Mouse (Mus musculus) cerebellum, adult 9-11 months (tissue): Measurements from ENCODE around the gene Tia1.
"Not testable (repeated sequence)": the region's sequence is repeated elsewhere in the genome, so short reads cannot be mapped to it uniquely, and the experiment has no call there.

ENCODE experiments used
- DNase-seq: peaks from one replicate; pipeline ENCODE4 v3.0.0; 2022

Gene Tia1

DNA sequence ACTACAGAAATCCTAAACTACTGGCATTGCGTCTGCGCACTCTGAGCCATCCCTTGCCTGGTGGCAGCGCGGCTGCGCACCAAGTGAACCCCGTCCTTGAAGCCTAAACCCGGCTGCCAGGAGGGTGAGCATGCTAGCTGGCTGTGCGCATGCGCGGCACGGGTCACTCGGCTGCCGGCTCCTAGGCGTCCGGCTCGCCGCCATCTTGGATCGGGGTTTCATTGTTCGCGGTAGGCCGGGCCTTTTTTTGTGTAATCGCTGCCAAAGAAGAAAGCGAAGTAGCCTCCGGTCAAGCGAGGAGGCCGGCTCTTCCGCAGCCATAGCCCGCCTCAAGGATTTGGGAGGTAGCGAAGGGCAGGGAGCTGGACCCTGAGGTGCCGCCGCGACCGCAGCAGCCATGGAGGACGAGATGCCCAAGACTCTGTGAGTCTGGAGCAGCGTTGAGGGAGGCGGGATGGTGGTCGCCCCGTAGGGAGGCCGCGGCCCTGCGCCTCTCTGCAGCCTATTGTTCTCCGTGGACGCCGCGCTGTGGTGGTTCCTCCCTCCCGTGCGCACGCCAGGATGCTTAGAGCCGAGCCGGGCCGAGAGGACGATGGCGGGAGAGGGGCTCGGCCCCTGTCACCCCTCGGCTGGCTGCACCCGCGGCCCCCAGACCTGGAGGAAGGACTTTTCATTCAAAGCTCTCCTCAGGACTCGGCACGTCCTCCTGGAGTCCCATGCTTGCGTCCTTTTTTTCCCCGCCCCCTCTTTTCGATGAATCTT is at the start of gene Tia1:
TSS of gene Tia1 (plus strand) at position 120 of the 762 bp plus-strand sequence.
- peak; percentile 99 for DNase-seq

DNA sequence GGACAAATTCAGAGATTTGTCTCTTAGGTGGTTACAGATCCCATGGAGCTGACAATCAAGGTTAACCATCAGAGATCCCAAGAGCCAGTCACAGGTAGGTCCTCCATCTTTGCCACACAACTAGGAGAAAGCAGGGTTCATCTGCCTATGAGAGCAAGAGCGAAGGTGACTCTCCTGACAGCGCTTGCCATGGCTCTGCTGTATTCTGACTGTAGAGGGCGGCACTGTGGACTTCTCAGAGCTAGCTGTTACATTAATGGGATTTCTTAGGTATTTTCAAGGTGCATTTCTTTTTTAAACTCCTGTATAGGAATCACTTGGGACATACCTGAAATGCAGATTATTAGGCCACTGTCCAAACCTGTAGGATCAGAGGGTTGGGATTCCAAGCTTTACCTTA is 49.1 kb upstream of the Tia1 start:
- no peak for DNase-seq

DNA sequence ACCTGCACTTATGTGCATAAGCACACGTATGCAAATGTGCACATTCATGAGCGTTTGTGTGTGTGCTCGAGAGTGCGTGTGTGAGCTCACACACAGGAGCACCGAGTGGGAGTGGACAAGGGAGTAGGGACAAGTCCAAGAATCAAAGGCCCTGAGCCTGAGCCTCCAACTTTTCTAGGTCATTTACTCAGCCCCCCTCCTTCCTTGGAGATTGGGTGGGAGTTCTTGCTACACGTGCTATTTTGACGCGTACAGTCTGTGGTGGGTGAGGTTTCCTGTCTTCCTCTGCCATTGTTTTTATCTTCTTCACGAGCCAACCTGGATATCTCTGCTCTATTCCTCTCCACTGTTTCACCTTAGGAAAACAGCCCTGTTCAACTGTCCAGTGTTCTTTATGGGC is 47.1 kb upstream of the Tia1 start:
- DNase-seq = no peak

DNA sequence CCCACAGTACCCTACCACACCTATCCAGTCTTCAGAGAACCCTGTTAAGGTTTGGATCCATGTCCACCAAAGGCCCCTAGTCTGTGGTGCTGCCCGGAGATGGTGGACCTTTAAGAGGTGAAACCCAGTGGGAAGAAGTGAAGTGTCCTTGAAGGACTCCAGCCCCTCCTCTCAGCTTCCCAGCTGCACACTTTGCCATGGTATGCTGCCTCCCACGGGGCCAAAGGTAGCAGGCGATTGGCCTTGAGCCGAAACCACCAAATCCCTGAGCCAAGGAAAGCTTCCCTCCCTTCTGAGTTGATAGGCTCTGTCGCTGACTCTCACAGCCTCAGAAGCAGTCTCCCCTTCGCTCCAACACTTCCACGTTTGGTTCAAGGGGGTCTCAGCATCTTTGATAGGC is 43.3 kb upstream of the Tia1 start:
- no peak for DNase-seq

DNA sequence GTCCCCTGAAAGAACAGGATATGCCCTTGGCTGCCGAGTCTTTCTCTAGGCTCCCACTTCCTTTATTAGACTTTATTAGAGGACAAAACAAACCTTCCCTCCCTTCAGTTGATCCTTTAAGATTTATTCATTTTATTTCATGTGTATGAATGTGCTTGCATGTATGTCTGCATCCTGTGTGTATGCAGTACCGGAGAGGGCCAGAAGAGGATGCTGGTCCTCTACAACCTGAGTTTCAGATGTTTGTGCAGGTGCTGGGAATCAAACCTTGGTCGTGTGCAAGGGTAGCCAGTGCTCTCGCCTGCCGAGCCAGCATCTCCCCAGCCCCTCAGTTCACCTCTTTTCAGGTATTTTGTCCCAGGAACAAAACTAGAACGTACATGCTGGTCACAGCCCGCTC is 42.6 kb upstream of the Tia1 start:
- DNase-seq = no peak

DNA sequence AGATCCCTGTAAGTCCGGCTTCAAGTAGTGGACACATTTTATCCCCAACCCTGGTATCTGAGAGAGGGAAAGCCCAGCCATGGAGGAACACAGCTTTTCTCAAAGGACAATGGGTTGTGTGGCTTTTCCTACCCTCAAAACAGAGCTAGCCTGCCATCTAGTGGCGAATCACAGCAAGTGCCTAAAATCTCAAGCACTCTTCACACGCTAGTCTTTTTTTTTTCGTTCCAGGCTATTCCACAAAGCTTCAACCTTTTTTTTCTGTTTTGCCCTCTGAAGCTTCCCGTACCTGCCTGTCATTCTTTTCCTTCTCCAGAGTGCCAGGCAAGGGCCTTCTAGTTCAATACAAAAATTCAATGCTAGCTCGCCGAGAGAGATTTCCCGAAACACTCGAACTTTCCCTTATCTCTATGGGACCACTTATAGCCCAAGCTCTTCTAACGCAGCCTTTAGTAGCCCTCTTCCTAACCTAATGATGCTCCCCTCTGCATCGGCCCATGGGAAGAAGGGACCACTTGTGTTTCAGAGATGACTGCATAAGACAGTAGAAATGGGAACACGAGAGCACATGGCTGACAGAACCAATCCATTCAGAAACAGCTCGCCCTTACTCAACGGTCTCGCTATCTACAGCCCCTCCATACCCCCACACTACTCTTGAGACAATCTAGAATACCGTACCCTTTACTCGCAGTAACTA is 39.4 kb upstream of the Tia1 start:
- DNase-seq = peak; percentile 83

DNA sequence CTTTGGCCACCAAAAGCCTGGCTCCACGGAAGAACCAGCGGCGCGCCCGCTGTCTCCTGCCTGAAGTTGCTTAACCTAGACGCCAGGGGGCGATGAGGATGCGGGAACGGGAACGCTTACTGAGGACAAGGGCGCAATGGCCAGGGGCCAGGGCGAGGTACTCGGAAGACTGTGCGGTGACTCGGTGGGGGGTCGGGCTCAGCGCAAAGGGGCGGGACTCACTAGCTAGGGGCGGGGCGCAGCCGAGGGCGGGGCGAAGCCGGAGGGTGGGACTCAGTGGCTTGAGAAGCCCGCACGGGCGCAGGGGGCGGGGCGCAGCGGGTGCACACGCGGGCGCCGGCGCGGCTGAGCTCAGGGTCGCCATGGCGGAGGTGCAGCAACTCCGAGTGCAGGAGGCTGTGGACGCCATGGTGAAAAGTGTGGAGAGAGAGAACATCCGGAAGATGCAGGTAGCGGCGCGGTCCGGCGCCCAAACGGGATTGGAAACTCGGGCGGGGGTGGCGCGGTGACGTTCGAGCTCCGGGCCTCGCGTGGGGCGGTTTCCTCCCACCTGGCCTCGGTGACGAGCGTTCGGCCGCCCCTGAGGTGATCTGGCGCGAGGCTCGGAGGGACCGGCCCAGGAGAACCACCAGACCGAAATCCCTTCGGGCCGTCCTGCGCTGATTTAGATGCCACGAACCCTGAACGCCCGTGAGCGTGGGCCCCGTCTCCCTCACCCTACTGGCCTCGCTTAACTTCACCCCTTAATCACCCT is 38.5 kb upstream of the Tia1 start, which contains the start of gene Fam136a:
TSS of gene Fam136a (plus strand) at position 276 of the 754 bp plus-strand sequence.
- peak; percentile 93 for DNase-seq

DNA sequence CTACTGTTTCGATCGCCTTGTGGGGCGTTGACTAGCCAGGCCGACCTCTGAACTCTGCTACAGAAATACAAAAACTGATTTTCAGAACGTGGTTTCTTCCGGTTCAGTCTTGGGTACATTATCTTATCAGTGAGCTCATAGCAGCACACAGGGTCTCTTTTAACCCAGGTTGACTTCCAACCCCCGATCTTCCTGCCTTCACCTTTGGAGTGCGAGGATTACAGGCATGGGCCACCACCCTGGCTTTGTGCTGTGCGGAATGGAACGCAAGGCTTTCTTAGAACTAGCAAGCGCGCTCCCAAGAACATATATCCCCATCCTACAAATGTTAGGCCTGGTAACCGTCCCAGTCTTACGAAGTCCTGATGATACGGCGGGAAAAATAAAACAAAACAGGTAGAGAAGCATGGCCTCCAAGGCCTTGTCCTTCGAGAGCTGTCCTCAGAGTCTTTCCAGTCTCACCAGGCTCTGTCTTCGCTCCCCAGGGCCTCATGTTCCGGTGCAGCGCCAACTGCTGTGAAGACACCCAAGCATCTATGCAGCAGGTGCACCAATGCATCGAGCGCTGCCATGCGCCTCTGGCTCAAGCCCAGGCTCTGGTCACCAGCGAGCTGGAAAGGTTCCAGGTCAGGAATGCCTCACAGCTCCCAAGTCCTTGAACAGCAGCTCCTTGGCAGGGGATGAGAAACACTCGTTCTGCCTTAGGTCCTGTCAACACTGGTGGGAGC is 37.7 kb upstream of the Tia1 start:
- DNase-seq = peak; percentile 77

DNA sequence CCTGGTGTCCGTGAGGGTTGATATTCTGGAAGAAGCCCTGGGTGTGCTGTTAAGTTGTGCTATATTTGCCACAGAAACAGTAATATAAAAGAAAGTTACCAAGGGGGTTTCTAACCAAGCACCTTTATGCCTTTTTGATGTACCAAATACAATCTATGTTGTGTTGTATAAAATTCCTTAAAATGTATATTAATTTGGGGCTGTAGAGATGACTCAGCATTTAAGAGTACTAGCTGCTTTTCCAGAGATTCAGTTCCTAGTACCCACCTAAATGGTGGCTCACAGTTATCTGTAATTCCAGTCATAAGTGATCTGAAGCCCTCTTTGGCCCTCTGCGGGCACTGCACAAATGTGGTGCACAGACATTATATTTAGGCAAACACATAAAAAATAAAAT is 37.2 kb upstream of the Tia1 start:
- DNase-seq = no peak

DNA sequence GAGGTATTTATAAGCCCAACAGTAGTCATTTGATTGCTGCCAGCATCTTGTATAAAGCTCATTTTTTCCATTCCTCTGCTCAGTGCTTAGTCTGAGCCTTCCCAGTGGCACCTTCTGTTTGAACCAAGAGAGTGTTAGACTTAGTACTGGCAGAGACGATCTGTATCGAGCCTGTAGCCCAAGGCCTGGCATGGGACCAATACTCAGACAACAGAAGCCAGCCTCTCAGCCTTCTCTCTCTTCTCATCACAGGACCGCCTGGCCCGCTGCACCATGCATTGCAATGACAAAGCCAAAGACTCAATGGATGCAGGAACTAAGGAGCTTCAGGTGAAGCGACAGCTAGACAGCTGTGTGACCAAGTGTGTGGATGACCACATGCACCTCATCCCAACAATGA is 35.5 kb upstream of the Tia1 start:
- DNase-seq = peak; percentile 33

DNA sequence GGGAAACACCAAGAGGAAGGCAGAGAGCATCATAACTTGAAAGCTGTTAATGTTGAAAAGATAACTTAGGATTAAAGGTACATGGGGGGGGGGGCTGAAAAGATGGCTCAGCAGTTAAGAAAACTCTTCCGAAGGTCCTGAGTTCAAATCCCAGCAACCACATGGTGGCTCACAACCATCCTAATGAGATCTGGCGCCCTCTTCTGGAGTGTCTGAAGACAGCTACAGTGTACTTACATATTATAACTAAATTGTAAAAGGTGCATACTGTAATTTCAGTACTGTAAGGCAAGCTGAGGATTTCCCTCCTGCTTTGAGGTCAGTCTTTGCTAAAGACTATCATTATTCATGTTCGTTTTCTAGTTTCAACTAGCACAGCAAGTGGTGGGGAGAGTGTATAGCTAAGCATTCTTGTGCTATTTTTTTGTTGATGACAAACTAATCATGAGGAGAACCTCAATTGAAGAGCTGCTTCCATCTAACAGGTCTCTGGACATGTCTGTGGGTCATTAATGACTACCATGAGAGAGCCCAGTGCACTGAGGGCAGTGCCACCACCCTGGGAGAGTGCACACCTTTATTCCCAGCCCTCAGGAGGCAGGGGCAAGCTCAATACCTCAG is 33.8 kb upstream of the Tia1 start:
- no peak for DNase-seq

DNA sequence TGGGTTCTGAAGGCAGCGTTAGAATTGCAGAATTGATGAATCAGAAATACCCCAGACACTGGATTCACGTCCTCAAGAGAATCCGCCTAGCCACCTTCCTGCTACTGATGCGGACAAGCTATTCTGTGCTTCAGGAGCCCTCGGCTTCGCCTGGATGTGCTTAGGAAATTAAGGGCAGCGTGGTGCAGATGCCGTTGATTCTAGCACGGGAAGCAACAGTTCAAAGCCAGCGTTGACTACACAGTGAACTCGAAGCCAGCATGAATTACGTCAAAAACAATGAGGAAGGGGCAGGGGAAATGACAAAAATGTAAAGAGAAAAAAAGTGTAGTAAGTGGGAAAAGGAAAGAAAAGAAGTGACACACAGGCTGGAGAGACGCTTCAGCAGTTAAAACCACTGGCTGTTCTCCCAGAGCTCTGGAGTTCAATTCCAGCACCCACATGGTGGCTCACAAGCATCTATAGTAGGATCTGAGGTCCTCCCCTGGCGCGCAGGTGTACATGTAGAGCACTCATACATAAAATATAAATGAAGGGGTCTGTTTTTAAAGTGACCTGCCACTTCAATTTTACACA is 33.2 kb upstream of the Tia1 start, which contains the start of gene Snrpg:
TSS of gene Snrpg (plus strand) at position 541 of the 576 bp plus-strand sequence.
- DNase-seq = no peak

DNA sequence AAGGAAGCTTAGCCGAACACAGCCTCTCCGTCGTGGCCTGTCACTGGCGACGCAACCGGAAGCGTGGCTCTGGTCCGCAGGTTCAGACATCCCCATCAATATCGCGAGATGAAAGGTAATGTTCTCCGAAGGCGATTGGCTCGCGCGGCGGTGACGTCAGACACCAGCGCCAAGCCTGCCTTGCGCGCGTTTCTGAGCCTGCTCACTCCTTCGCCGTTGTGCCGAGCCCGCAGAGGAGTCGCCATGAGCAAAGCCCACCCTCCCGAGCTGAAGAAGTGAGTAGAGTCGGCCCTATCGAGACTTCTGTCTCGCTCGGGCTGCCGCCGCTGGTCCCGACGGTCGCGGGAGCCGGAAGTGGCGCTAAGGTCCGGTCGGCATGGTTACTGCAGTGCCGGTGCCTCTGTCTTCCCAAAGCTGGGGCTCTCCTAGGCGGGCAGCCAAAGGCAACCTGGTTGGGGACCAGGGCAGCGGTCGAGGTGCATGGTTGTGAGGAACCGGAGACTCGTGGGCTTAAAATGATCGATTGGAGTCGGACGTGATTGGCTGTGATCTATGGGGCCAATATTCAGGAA is 32.6 kb upstream of the Tia1 start:
- peak; percentile 97 for DNase-seq

DNA sequence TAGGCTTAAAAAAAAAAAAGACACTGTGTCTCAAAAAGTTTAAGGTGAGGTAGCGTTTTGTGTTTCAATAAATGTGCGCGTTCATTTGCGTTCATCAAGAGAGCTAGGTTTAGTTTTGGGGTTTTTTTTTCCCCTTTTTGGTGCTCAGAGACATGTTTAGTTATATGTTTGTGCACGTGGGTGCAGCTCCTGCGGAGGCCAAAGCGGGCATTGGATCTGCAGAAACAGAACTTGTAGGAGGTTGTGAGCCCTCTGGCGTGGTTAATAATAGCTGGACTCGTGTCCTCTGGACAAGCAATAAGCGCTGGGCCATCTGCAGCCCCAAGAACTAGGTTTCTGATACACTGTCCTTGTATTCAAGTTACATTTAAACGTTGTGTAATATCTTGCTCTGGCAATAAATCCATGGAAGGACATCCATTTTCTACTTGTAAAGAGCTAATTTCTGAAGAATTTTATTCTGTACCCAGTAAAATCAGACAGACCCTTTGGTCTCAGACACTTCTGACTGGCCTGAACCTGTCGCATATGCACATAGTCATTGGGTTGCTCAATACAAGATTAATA is 32.0 kb upstream of the Tia1 start:
- peak; percentile 28 for DNase-seq

DNA sequence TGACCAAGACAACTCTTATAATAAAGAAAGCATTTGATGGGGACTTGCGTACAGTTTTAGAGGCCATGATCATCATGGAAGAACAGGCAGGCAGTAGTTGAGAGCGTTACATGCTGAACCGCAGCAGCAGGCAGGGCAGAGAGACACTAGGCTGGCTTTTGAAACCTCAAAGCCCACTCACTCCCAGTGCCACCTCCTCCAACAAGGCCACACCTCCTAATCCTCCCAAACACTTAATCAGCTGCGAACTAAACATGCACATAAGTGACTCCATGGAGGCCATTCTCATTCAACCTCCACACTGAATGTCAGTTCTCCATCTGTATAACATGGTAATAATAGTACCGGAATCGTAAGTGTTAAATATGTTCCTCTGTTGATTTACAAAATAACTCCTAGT is 30.5 kb upstream of the Tia1 start:
- no peak for DNase-seq

DNA sequence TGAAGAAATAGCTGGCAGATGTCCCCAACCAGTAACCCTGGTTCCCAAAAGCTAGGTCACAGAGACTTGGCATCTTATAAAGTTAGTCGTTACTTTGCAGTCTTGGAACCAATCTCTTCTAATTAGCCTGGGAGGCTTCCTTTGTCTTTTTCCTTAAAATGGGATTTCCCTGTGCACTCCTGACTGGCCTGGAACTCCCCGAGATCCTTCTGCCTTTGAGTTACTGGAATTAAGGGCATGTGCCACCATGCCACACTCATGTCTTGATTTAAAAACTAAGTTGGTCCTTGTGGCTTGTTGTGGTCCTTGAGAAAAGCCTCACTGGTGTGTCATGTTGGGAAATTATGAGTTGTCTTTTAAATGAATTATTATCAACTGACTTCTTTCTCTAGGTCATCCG is 25.7 kb upstream of the Tia1 start:
- no peak for DNase-seq

DNA sequence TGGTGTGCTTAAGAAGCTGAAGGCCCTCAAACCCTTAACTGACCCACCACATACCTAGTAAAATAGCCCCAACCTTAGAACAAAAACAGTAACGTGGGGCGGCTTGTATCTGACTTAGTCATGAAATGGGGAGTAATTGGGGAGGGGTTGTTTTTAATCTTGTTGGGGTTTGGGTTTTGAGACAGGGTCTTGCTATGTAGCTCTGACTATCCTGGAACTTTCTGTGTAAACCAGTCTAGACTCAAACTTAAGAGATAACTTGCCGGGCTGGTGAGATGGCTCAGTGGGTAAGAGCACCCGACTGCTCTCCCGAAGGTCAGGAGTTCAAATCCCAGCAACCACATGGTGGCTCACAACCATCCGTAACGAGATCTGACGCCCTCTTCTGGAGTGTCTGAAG is 23.9 kb upstream of the Tia1 start:
- DNase-seq = not testable (repeated sequence)

DNA sequence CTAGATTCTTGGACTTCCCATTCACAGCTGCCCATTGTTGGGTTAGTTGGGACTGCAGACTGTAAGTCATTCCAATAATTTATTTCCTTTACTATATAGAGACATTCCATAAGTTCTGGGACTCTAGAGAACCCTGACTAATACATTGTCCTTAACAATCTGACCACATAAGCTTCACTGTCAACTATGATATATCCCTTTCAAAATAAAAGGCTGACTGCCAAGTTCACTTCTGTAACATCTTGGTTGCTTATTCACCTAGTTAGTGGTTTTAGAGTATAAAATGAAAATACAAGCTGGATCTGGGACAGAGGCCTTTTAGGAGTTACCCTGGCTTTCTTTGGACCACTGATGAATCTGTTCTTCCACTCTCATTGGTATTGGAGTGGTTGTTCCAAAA is 21.5 kb upstream of the Tia1 start:
- DNase-seq = no peak

DNA sequence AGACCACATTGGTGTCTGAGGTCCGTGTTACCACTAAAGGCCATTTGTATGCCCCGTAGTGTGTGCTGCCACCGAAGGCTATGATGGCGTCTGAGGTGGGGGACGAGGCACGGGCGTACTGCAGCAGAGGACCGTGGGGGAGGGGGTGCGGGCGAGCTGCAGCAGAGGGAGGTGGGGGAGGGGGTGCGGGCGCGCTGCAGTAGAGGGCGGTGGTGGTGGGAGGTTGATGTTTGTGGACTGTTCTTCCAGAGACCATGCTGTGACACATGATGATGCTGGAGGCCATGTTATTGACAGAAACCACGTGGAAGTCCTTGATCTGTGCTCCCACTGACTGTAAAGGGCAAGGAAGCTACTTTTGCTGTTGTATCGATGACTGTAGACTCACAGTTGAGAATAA is 20.6 kb upstream of the Tia1 start:
- DNase-seq = no peak

DNA sequence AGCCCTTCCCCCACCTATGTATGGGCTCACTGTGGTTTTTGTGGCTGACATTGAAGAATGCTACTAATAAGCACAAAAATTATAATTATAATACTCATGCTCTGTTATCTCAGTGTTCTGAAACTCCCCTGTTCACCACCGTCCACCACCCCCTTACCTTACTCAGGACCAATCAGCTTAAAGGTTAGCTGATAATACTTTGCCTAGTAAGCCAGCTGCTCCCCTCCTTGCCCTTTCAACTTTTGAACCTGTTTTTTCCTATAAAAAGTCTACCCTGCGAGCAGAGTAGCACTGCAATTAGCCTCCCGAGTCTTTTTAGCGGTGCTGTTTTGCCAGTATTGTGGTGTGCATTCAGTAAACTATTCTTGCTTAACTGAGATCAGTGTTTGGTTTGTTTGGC is 19.3 kb upstream of the Tia1 start:
- no peak for DNase-seq

DNA sequence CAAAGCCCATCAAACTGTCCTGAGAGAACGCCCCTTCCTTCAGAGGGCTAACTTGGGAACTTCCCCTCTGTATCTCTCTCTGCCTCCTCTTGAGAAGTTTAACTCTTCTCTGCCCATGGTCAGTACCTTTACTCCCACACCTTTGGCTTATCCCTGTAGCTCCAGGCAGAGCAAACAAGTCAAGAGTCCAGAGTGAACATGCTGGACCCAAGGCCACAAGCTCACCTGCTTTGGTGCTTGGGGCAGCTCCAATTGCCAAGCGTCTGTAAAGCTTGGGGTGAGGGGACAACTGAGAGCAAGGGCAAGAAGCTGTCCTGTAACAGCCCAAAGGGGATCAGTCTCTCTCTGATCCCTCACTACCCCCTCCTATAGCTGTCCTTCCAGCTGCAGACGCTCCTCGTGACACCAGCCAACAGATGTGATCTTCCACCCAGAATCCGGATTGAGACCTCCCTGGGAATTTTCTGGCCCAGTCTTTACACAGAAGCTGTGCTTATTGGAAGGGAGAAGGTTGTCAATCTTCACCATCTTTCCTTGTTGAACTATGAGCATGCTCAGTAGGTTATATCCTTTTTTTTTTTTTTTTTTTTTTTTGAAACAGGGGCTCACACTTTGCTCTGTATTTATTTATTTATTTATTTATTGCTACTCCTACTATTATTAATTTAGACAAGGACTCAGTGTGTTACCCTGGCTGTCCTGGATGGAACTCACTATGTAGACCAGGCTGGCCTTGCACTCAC is 18.5 kb upstream of the Tia1 start:
- DNase-seq = no peak
